Mouse (Mus musculus) testis, adult 2 months (tissue): ENCODE measurements around the gene Tulp2.

Source experiments
- CTCF ChIP-seq: fragments of 200-500 bp; IDR thresholded peaks from 2 replicates; pipeline ENCODE4 v1.5.1; 2012; ENCODE audit warnings: low read depth, mild to moderate bottlenecking, inconsistent platforms, low read length, moderate library complexity; ENCODE audit not compliant: control insufficient read depth, insufficient read depth, insufficient replicate concordance
- POLR2A ChIP-seq: fragments of 200-500 bp; IDR thresholded peaks from 2 replicates; pipeline ENCODE4 v1.6.1; 2012; ENCODE audit warnings: low read depth, mild to moderate bottlenecking, inconsistent platforms, low read length, moderate library complexity; ENCODE audit not compliant: control insufficient read depth

DNA sequence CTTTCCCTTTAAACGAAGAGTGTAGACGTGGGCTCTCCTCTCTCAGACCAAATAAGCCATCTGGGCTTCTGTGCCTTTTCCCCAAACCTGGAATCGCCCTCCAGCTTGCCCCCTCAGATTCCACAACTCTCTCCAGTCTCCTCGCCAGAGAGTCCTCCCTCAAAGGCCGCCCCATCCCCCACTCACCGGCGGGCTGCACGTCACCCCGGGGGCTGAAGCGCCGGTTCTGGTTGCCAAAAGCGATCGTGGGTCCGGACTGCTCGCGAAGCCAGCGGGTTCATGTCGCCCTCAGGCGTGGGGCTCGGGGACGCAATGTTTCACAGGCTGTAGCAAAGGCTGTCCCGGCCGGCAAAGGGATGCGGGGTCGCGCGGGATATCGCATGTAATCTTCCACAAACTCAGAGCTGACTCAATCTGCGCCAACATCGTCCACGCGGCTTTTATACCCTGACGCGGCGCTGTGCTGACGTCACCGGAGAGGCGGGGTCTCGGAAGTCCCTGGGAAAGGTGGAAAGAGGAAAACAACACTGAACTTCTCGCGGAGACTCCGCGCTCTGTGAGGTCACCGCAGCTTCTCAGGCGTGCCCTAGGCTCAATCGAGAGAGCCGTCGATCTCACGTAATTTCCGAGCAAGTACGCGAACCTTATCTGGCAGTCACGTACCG, 44.3 kb downstream of the Tulp2 start, which contains the start of the genes Ppp1r15a and Plekha4:
- TF ChIP-seq POLR2A = peak; percentile 96
- TF ChIP-seq CTCF = no peak
